Mouse (Mus musculus): ENCODE measurements at regions not wholly inside any gene's neighbourhood (a gene's known extent, or its start where the extent isn't known, plus 50 kb on each side); places are given as distances from the start of the nearest gene placed in this dataset.
"Not testable (repeated sequence)": the region's sequence is repeated elsewhere in the genome, so short reads cannot be mapped to it uniquely, and the experiment has no call there.

DNA sequence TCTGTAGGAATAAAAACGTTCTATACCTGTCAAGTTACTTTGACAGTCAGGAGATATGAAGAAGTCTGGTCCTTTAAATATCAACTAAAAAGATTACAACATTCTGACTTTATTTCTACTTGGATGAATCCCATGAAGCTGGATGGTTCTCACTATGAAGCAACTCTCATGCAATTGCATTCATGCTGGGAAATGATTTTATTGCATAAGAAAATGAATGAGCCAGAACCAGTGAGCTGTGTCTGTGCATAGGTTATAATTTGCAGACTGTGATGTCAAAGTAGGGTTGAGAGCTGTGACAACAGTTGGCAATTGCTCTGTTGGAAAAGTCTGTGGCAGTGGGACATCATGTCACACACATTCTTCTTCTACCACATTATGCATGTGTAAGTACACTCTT is 79.2 kb upstream of the C9orf72 start:
- TF ChIP-seq CTCF (IDR thresholded peaks at IDR 0.05; ENCODE audit: extremely low read depth, insufficient read length, insufficient replicate concordance, low read depth, low read length) = no peak
- TF ChIP-seq POLR2A (IDR thresholded peaks at IDR 0.05; ENCODE audit: low read depth, low read length) = no peak

DNA sequence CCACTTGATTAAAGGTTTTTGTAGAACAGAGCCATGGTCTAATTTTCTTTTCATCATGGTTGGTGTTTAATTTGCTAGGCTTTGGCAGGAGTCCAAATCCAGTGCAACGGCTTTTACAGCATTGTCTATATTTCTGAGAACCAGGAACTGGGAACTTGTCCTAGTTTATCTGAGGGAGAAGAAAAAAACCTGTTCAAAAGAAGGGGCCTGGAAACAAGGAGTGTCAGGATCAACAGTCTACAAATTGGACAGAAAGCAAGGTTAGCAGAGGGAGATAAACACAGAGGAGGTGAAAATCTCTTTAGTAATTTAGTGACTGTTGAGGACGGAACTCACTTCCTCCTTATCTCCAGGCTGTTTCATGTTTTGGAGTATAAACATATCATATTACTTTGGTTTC is 74.9 kb upstream of the C9orf72 start:
- TF ChIP-seq POLR2A (IDR thresholded peaks at IDR 0.05; ENCODE audit: low read depth, low read length) (no peak), CTCF (IDR thresholded peaks at IDR 0.05; ENCODE audit: extremely low read depth, insufficient read length, insufficient replicate concordance, low read depth, low read length) (no peak)
- Histone ChIP-seq H3K27me3 (ENCODE audit: control insufficient read depth, insufficient read depth, low read length) (no peaks in the 10 kb centered on the region), H3K4me3 (ENCODE audit: low read depth, low read length) (no peak overlapping the region), H3K4me1 (ENCODE audit: control insufficient read depth, insufficient read depth, insufficient read length, low read length) (no peaks in the 10 kb centered on the region), H3K27ac (ENCODE audit: insufficient read depth, low read depth, low read length) (no peak overlapping the region), H3K36me3 (ENCODE audit: control insufficient read depth, insufficient read depth, low read length) (no peaks in the 10 kb centered on the region)
- 8% methylated on average over 2 of the region's 2 CpGs for WGBS

More for the DNA sequence above, 79.2 kb upstream of the C9orf72 start:
- Histone ChIP-seq H3K27me3 (ENCODE audit: control insufficient read depth, insufficient read depth, low read length) (no peaks in the 10 kb centered on the region), H3K4me1 (ENCODE audit: control insufficient read depth, insufficient read depth, insufficient read length, low read length) (no peaks in the 10 kb centered on the region), H3K4me3 (ENCODE audit: low read depth, low read length) (no peak overlapping the region), H3K27ac (ENCODE audit: insufficient read depth, low read depth, low read length) (no peak overlapping the region), H3K36me3 (ENCODE audit: control insufficient read depth, insufficient read depth, low read length) (no peaks in the 10 kb centered on the region)
- WGBS = 64% methylated on average over 1 of the region's 1 CpGs

DNA sequence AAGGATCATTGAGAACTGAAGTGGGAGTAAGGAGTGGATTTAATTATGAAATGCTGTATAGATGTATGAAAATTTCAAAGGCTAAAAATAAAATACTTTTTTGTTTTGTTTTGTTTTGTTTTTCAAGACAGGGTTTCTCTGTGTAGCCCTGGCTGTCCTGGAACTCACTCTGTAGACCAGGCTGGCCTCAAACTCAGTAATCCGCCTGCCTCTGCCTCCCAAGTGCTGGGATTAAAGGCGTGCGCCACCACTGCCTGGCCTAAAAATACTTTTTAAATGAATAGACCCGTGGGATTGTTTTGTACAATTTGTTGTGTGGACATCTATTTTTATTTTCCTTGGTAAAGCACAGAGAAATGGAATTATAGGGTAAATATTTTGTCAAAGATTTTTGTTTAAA is 74.4 kb upstream of the C9orf72 start:
- WGBS = 78% methylated on average over 4 of the region's 4 CpGs
- not testable (repeated sequence) for H3K27ac ChIP-seq (ENCODE audit: insufficient read depth, low read depth, low read length); H3K4me1 ChIP-seq (ENCODE audit: control insufficient read depth, insufficient read depth, insufficient read length, low read length); H3K36me3 ChIP-seq (ENCODE audit: control insufficient read depth, insufficient read depth, low read length); H3K4me3 ChIP-seq (ENCODE audit: low read depth, low read length); H3K27me3 ChIP-seq (ENCODE audit: control insufficient read depth, insufficient read depth, low read length)

DNA sequence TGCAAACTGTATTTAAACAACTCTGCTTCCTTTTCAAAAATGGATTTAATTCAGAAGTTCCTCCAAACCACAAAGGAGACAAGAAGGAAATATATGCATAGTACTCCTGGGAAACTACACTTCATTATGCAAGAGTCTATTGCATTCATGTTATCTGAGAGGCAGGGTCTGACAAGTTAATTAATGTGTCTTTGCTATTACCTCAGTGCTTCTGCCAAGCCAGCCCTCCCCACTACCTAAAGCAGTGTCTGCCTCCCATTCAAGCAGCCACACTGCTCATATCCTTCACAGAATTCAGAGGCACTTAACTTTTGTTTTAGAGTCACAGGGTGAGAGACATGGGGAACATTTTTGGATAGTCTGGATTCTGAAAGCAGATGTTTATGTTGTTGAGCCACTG is 58.6 kb upstream of the C9orf72 start:
- Histone ChIP-seq H3K36me3 (ENCODE audit: control insufficient read depth, insufficient read depth, low read length) (no peaks in the 10 kb centered on the region), H3K4me1 (ENCODE audit: control insufficient read depth, insufficient read depth, insufficient read length, low read length) (no peaks in the 10 kb centered on the region), H3K27me3 (ENCODE audit: control insufficient read depth, insufficient read depth, low read length) (no peaks in the 10 kb centered on the region), H3K27ac (ENCODE audit: insufficient read depth, low read depth, low read length) (no peak overlapping the region), H3K4me3 (ENCODE audit: low read depth, low read length) (no peak overlapping the region)
- no peak for TF ChIP-seq POLR2A (IDR thresholded peaks at IDR 0.05; ENCODE audit: low read depth, low read length)
- no peak for TF ChIP-seq CTCF (IDR thresholded peaks at IDR 0.05; ENCODE audit: extremely low read depth, insufficient read length, insufficient replicate concordance, low read depth, low read length)

All from small intestine, adult 2 months (tissue).